Mouse (Mus musculus) stomach, embryonic 14.5 days (tissue): Measurements from ENCODE around the gene 5031439G07Rik. TPM values are rescaled to one million over a fixed set of nuclear protein-coding genes. Genes with fewer than 3 reads are reported as not detected.
"Not testable (repeated sequence)": the region's sequence is repeated elsewhere in the genome, so short reads cannot be mapped to it uniquely, and the experiment has no call there.

Source experiments
- ATAC-seq: fragments of 200-750 bp; cut with Nextera tagmentation; 2 replicates; pipeline ENCODE4 v1.8.0; 2017; ENCODE audit warnings: low read depth, moderate TSS enrichment; ENCODE audit not compliant: insufficient number of reproducible peaks, insufficient read depth, low FRiP score
- H3K27ac ChIP-seq: fragments of 300-500 bp; sonication (generic); 2 replicates; pipeline ENCODE4 v1.5.1; 2014; ENCODE audit warnings: mild to moderate bottlenecking, low read length, moderate library complexity, mixed read lengths
- H3K27me3 ChIP-seq: fragments of 300-500 bp; sonication (generic); 2 replicates; pipeline ENCODE4 v1.6.1; 2014; ENCODE audit warnings: low read length, control low read depth, mixed read lengths; ENCODE audit not compliant: control insufficient read depth, insufficient read depth
- H3K36me3 ChIP-seq: fragments of 300-500 bp; sonication (generic); 2 replicates; pipeline ENCODE4 v1.6.1; 2014; ENCODE audit warnings: mild to moderate bottlenecking, control low read depth, low read length, moderate library complexity, mixed read lengths; ENCODE audit not compliant: control insufficient read depth, insufficient read depth
- H3K4me1 ChIP-seq: fragments of 300-500 bp; sonication (generic); 2 replicates; pipeline ENCODE4 v1.6.1; 2014; ENCODE audit warnings: low read length, control low read depth, mixed read lengths; ENCODE audit not compliant: control insufficient read depth, insufficient read depth
- H3K4me2 ChIP-seq: fragments of 300-500 bp; sonication (generic); replicated peaks from 2 replicates; pipeline ENCODE4 v1.6.1; 2014; ENCODE audit warnings: low read depth, low read length, control low read depth
- H3K4me3 ChIP-seq: fragments of 300-500 bp; sonication (generic); 2 replicates; pipeline ENCODE4 v1.5.1; 2014; ENCODE audit warnings: low read depth, low read length, control low read depth
- H3K9ac ChIP-seq: fragments of 300-500 bp; sonication (generic); replicated peaks from 2 replicates; pipeline ENCODE4 v1.6.1; 2014; ENCODE audit warnings: low read depth, mild to moderate bottlenecking, control low read depth, low read length, moderate library complexity, mixed read lengths
- H3K9me3 ChIP-seq: fragments of 300-500 bp; sonication (generic); 2 replicates; pipeline ENCODE4 v1.6.1; 2016; ENCODE audit warnings: low read depth, low read length, control low read depth; ENCODE audit not compliant: control insufficient read depth
- WGBS: fragments of 180-500 bp; shearing (Covaris S2); extraction: QIAGEN DNeasy Blood & Tissue Kit; methylation state at CpG from one replicate; pipeline ENCODE4 v1.1.7; 2014; 5-methylcytosine and 5-hydroxymethylcytosine counted together
- polyA plus RNA-seq: library from polyadenylated mRNA; unstranded; fragments of >200 nt; fragmentation: Nextera tagmentation; extraction: Ambion mirVana; gene quantifications from 2 replicates; pipeline ENCODE4 v1.2.1, GENCODE M21; 2014

5031439G07Rik gene
- polyA plus RNA-seq = 8.8 and 9.4 TPM in 2 replicates

DNA sequence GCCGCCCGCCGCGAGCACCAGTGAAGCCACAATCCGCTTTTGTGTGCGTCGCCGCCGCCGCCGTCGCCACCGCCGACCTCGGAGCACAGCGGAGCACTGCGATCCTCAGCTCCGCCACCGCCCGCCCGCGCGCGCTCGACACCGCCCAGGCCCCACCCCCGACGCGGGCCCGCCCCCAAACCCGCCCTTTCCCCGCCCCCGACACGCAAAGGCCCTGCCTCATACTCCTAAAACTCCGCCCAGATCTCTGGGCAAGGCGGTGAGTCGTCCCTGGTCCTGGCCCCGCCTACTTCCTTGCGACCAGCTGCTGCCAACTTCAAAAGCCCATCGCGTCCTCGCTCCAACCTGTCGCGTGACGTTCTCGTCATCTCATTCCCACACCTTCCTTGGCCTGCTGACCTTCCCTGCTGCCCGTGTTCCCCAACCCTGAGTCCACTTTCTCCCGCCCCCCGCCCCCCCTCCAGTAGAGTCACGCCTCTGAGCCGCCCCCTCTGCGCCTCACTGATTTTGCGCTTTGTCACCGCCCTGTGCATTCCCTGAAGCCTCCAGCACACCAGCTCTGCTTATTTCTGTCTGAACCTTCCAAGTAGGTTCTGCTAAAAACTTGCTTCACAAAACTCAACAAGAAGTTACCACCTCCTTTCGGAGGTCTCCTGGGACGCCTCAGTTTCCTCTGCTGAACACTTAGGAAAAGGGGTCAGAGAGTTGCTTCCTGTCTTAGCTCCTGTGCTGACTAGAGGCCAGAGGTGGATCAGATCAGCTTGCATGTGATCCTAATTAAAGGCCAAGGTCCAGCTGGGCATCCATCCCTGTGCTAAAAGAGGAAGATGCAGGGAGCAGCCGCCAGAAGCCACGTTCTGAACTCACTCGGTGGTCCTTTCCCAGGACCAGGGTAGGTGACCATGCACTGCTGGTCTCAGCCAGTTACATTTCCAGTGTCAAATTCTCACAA, at the start of gene 5031439G07Rik:
Gene 5031439G07Rik, minus strand, starts transcription at position 678 of the 952 bp plus-strand sequence.
- H3K4me2 ChIP-seq = peak within 1 kb of the TSS; percentile 85
- peak within 1 kb of the TSS; percentile 88 for H3K9ac ChIP-seq
- 2% methylated on average over 50 of the region's 59 CpGs for WGBS
- ATAC-seq = peak; percentile 90
- no peaks in the 10 kb centered on the region for H3K9me3 ChIP-seq
- peak within 1 kb of the TSS; percentile 48 for H3K27ac ChIP-seq
- no peaks in the 10 kb centered on the region for H3K27me3 ChIP-seq
- no peaks in the 10 kb centered on the region for H3K36me3 ChIP-seq
- H3K4me1 ChIP-seq = peaks cover 13% of the 10 kb centered on the region; the same call in 1 of the 2 replicates
- peak within 1 kb of the TSS; percentile 74 for H3K4me3 ChIP-seq

DNA sequence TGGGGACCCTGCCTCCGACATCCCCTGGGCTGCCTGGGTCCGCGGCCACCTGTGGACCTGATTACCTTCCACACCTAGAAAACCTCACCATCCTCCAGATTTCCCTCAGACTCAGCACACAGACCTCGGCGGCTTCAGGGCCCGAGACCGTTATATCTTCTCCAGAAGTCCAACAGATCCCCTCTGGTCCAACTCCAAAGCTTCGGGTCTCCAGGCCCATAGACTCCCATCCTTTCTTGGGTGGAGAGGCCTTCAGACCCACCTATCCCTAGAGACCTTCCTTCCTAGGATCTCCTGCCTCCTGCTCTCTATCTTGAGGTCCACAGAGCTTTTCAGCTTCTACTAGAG, 49.0 kb upstream of the 5031439G07Rik start:
- Histone ChIP-seq H3K9me3 (no peaks in the 10 kb centered on the region), H3K4me1 (peaks cover 17% of the 10 kb centered on the region; the same call in 1 of the 2 replicates), H3K27me3 (no peaks in the 10 kb centered on the region), H3K27ac (no peak overlapping the region; the same call in 1 of the 2 replicates), H3K9ac (peak overlapping the region; percentile 81), H3K4me3 (peak overlapping the region; percentile 74), H3K36me3 (no peaks in the 10 kb centered on the region), H3K4me2 (peak overlapping the region; percentile 72)
- 4% methylated on average over 8 of the region's 8 CpGs for WGBS
- ATAC-seq = no peak

GRCm38 (mm10) chr15:85036566-85037342, 48.4 kb upstream of the 5031439G07Rik start:
- peaks cover 12% of the 10 kb centered on the region; the same call in 1 of the 2 replicates for H3K4me1 ChIP-seq
- H3K9ac ChIP-seq = peak overlapping the region; percentile 81
- H3K27ac ChIP-seq = peak overlapping the region; percentile 78
- peak overlapping the region; percentile 74 for H3K4me3 ChIP-seq
- no peaks in the 10 kb centered on the region for H3K27me3 ChIP-seq
- WGBS = 0% methylated on average over 61 of the region's 75 CpGs
- H3K4me2 ChIP-seq = peak overlapping the region; percentile 72
- no peaks in the 10 kb centered on the region for H3K36me3 ChIP-seq
- H3K9me3 ChIP-seq = no peaks in the 10 kb centered on the region
- peak; percentile 92 for ATAC-seq

DNA sequence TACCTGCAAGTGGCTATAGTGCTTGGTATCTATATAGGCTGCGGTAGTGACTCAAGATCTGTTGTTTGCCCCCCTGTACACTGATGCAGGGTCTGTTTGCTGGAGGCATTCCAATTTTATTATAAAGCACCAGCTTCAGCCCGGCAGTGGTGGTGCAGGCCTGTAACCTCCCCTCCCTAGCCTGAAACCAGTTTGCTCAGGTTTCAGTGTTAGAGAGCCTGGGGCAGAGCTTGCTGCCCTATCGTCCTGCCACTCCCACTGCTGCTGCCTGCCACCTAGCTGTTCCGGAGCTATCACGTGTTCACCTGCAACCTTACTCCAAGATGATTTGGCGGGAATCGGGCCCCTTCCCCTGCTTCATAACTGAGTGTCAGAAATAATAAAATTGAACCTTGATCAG, 45.6 kb upstream of the 5031439G07Rik start:
- WGBS = 26% methylated on average over 7 of the region's 7 CpGs
- not testable (repeated sequence) for H3K36me3 ChIP-seq, H3K27me3 ChIP-seq, H3K9me3 ChIP-seq, ATAC-seq, H3K4me3 ChIP-seq, H3K4me1 ChIP-seq, H3K9ac ChIP-seq, H3K4me2 ChIP-seq
- peak overlapping the region; percentile 67 for H3K27ac ChIP-seq

- ATAC-seq = no peak
- no peak overlapping the region for H3K4me3 ChIP-seq
Measured at GRCm38 (mm10) chr15:85031866-85032265, 43.5 kb upstream of the 5031439G07Rik start.

GRCm38 (mm10) chr15:85030643-85031042, 42.3 kb upstream of the 5031439G07Rik start:
- H3K9me3 ChIP-seq, H3K4me1 ChIP-seq, H3K4me2 ChIP-seq, H3K9ac ChIP-seq, H3K36me3 ChIP-seq, H3K27me3 ChIP-seq, ATAC-seq, H3K27ac ChIP-seq, H3K4me3 ChIP-seq: not testable (repeated sequence)
- 66% methylated on average over 1 of the region's 1 CpGs for WGBS

More at GRCm38 (mm10) chr15:85031866-85032265, 43.5 kb upstream of the 5031439G07Rik start:
- Histone ChIP-seq H3K27me3 (no peaks in the 10 kb centered on the region), H3K27ac (no peak overlapping the region), H3K9me3 (no peaks in the 10 kb centered on the region), H3K4me2 (no peak overlapping the region), H3K36me3 (no peaks in the 10 kb centered on the region), H3K9ac (no peak overlapping the region), H3K4me1 (0 out of 2 replicates have a peak, but pooled peaks cover 3% of the 10 kb centered on the region)
- 84% methylated on average over 3 of the region's 3 CpGs for WGBS

DNA sequence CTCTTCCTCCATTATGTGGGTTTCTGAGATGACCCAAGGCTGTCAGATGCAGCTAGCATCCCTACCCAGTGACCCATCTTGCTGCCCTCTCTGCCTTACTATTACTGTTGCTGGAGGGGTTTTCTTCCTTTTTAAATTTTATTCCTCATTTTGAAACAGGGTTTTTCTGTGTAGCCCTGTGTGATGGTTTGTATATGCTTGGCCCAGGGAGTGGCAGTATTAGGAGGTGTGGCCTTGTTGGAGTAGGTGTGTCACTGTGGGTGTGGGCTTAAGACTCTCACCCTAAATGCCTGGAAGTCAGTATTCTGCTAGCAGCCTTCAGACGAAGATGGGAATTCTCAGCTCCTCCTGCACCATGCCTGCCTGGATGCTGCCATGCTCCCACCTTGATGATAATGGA, 40.3 kb upstream of the 5031439G07Rik start, which contains the start of gene Fam118a:
Gene Fam118a, plus strand, starts transcription at position 301 of the 400 bp plus-strand sequence.
- H3K27me3 ChIP-seq, H3K36me3 ChIP-seq, ATAC-seq, H3K9ac ChIP-seq, H3K9me3 ChIP-seq, H3K4me3 ChIP-seq, H3K27ac ChIP-seq, H3K4me1 ChIP-seq, H3K4me2 ChIP-seq: not testable (repeated sequence)
- WGBS = 37% methylated on average over 1 of the region's 1 CpGs

DNA sequence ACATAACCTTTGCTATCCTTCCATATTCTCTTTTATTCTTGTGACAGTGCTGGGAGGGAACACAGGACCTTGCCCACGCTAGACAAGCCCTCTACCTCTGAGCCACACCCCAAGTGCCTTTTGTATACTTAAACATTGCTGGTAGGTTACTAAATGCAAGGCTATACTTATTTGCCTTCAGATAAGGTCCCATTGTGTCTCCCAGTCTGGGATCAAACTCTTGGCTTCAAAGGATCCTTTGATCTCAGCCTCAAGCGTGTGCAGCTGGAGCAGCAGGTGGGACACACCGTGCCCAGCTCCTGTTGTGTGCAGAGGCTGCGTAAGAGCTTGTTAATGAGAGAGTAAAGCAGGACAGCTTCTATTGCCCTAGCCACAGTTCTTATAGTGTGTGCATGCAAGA, 39.4 kb upstream of the 5031439G07Rik start:
- H3K9me3 ChIP-seq = no peaks in the 10 kb centered on the region
- H3K27ac ChIP-seq = no peak overlapping the region
- no peaks in the 10 kb centered on the region for H3K4me1 ChIP-seq
- H3K27me3 ChIP-seq = no peaks in the 10 kb centered on the region
- no peaks in the 10 kb centered on the region for H3K36me3 ChIP-seq
- H3K4me2 ChIP-seq = no peak overlapping the region
- H3K9ac ChIP-seq = no peak overlapping the region
- no peak overlapping the region for H3K4me3 ChIP-seq
- peak; percentile 83 for ATAC-seq
- 50% methylated on average over 4 of the region's 4 CpGs for WGBS
